Mouse (Mus musculus) CH12.LX (cell line): Measurements from ENCODE around the gene Cask. TPM values are rescaled to one million over a fixed set of nuclear protein-coding genes. Genes with fewer than 3 reads are reported as not detected.

Experiments used
- DNase-seq: peaks from one replicate; pipeline ENCODE4 v3.0.0-alpha.2; 2013; ENCODE audit errors: extremely low read depth
- H3K27ac ChIP-seq: 2 replicates; pipeline ENCODE4 v1.5.1; 2012; ENCODE audit warnings: low read depth, mild to moderate bottlenecking, control low read depth, moderate library complexity; ENCODE audit not compliant: insufficient read depth
- H3K27me3 ChIP-seq: replicated peaks from 2 replicates; pipeline ENCODE3; 2012; ENCODE audit warnings: inconsistent platforms
- H3K36me3 ChIP-seq, 2 experiments: replicated peaks in 1 of 2; 2 replicates each; pipeline versions ENCODE3 to v1.6.1; 2012; ENCODE audit warnings: inconsistent platforms in 1 of 2, low read length in 1 of 2, mild to moderate bottlenecking in 1 of 2, mixed read lengths in 1 of 2, moderate library complexity in 1 of 2; ENCODE audit not compliant: control insufficient read depth in 1 of 2, insufficient read depth in 1 of 2
- H3K4me1 ChIP-seq, 2 experiments: 2 replicates each; pipeline ENCODE4 v1.6.1; 2012; ENCODE audit warnings: inconsistent platforms in 1 of 2, moderate library complexity in 1 of 2; ENCODE audit not compliant: insufficient read depth in 2 of 2, control insufficient read depth in 1 of 2
- H3K4me2 ChIP-seq: 2 replicates; pipeline ENCODE4 v1.6.1; 2012; ENCODE audit warnings: low read depth, mild to moderate bottlenecking, control low read depth; ENCODE audit not compliant: poor library complexity, insufficient read depth, severe bottlenecking
- H3K4me3 ChIP-seq, 3 experiments: fragments of 150-350 bp in 1 of 3; sonication (generic) in 1 of 3; replicated peaks in 1 of 3; 2 replicates each; pipeline versions ENCODE3 to v1.5.1; 2011 to 2012; ENCODE audit warnings: low read depth in 2 of 3, low read length in 2 of 3, mild to moderate bottlenecking in 2 of 3, moderate library complexity in 2 of 3, control low read depth in 1 of 3, improper control_type of control experiment in 1 of 3, inconsistent platforms in 1 of 3, mixed read lengths in 1 of 3; ENCODE audit not compliant: poor library complexity in 1 of 3
- H3K79me2 ChIP-seq: replicated peaks from 2 replicates; pipeline ENCODE4 v1.6.1; 2012; ENCODE audit warnings: mild to moderate bottlenecking, moderate library complexity; ENCODE audit not compliant: control insufficient read depth, poor library complexity, insufficient read depth, severe bottlenecking; ENCODE audit errors: extremely low read depth
- H3K9ac ChIP-seq: 2 replicates; pipeline ENCODE4 v1.6.1; 2012; ENCODE audit warnings: low read depth, mild to moderate bottlenecking, control low read depth, moderate library complexity; ENCODE audit not compliant: insufficient read depth
- H3K9me3 ChIP-seq: replicated peaks from 2 replicates; pipeline ENCODE3; 2012; ENCODE audit warnings: low read length, inconsistent platforms, mixed read lengths
- BHLHE40 ChIP-seq: IDR thresholded peaks from 2 replicates; pipeline ENCODE4 v1.6.1; 2011; ENCODE audit warnings: mild to moderate bottlenecking, low read depth, low read length, improper control_type of control experiment
- CHD2 ChIP-seq: IDR thresholded peaks from 2 replicates; pipeline ENCODE4 v1.6.1; 2011; ENCODE audit warnings: low read length, improper control_type of control experiment
- CTCF ChIP-seq, 2 experiments: IDR thresholded peaks in 1 of 2; conservative IDR thresholded peaks in 1 of 2; 2 replicates each; pipeline ENCODE4 v1.5.1; 2011 to 2012; ENCODE audit warnings: low read depth in 2 of 2, low read length in 2 of 2, improper control_type of control experiment in 1 of 2, inconsistent platforms in 1 of 2, mild to moderate bottlenecking in 1 of 2, moderate library complexity in 1 of 2
- E2F4 ChIP-seq: IDR thresholded peaks from 2 replicates; pipeline ENCODE4 v1.6.1; 2011; ENCODE audit warnings: low read depth, low read length, improper control_type of control experiment; ENCODE audit not compliant: insufficient replicate concordance
- ELF1 ChIP-seq: IDR thresholded peaks from 2 replicates; pipeline ENCODE4 v1.6.1; 2014; ENCODE audit warnings: low read depth, mild to moderate bottlenecking, inconsistent platforms, low read length, improper control_type of control experiment
- EP300 ChIP-seq: IDR thresholded peaks from 2 replicates; pipeline ENCODE4 v1.6.1; 2011; ENCODE audit warnings: low read length, improper control_type of control experiment
- ETS1 ChIP-seq: conservative IDR thresholded peaks from 2 replicates; pipeline ENCODE4 v1.6.1; 2012; ENCODE audit warnings: low read depth, mild to moderate bottlenecking, inconsistent platforms, low read length, improper control_type of control experiment, moderate library complexity
- HCFC1 ChIP-seq: IDR thresholded peaks from 2 replicates; pipeline ENCODE4 v1.6.1; 2012; ENCODE audit warnings: low read depth, mild to moderate bottlenecking, inconsistent platforms, low read length, improper control_type of control experiment
- IRF4 ChIP-seq: IDR thresholded peaks from 2 replicates; pipeline ENCODE4 v1.6.1; 2014; ENCODE audit warnings: low read depth, mild to moderate bottlenecking, inconsistent platforms, low read length, improper control_type of control experiment
- MAFK ChIP-seq: IDR thresholded peaks from 2 replicates; pipeline ENCODE4 v1.6.1; 2011; ENCODE audit warnings: low read length, improper control_type of control experiment; ENCODE audit not compliant: insufficient replicate concordance
- MAX ChIP-seq: IDR thresholded peaks from 2 replicates; pipeline ENCODE4 v1.6.1; 2011; ENCODE audit warnings: low read length, improper control_type of control experiment
- MAZ ChIP-seq: IDR thresholded peaks from 2 replicates; pipeline ENCODE4 v1.6.1; 2012; ENCODE audit warnings: low read depth, mild to moderate bottlenecking, inconsistent platforms, low read length, improper control_type of control experiment, moderate library complexity
- MEF2A ChIP-seq: IDR thresholded peaks from 2 replicates; pipeline ENCODE4 v1.6.1; 2014; ENCODE audit warnings: low read depth, mild to moderate bottlenecking, inconsistent platforms, low read length, improper control_type of control experiment, borderline replicate concordance
- MXI1 ChIP-seq: IDR thresholded peaks from 2 replicates; pipeline ENCODE4 v1.6.1; 2011; ENCODE audit warnings: mild to moderate bottlenecking, low read depth, low read length, improper control_type of control experiment
- MYC ChIP-seq: IDR thresholded peaks from 2 replicates; pipeline ENCODE4 v1.6.1; 2011; ENCODE audit warnings: low read depth, mild to moderate bottlenecking, improper control_type of control experiment, low read length
- NRF1 ChIP-seq: IDR thresholded peaks from 2 replicates; pipeline ENCODE4 v1.6.1; 2014; ENCODE audit warnings: low read depth, mild to moderate bottlenecking, inconsistent platforms, low read length, improper control_type of control experiment, moderate library complexity
- PAX5 ChIP-seq: IDR thresholded peaks from 2 replicates; pipeline ENCODE4 v1.6.1; 2012; ENCODE audit warnings: low read length, inconsistent platforms, mixed read lengths
- POLR2A ChIP-seq: IDR thresholded peaks from 2 replicates; pipeline ENCODE4 v1.6.1; 2011; ENCODE audit warnings: low read depth, mild to moderate bottlenecking, improper control_type of control experiment, low read length
- RAD21 ChIP-seq: IDR thresholded peaks from 2 replicates; pipeline ENCODE4 v1.6.1; 2011; ENCODE audit warnings: low read depth, mild to moderate bottlenecking, low read length, improper control_type of control experiment, moderate library complexity
- RCOR1 ChIP-seq: conservative IDR thresholded peaks from 2 replicates; pipeline ENCODE4 v1.6.1; 2012; ENCODE audit warnings: low read depth, mild to moderate bottlenecking, inconsistent platforms, low read length, improper control_type of control experiment
- SIN3A ChIP-seq: IDR thresholded peaks from 2 replicates; pipeline ENCODE4 v1.6.1; 2012; ENCODE audit warnings: low read length, improper control_type of control experiment, inconsistent platforms
- SMC3 ChIP-seq: IDR thresholded peaks from 2 replicates; pipeline ENCODE4 v1.6.1; 2011; ENCODE audit warnings: low read depth, low read length, improper control_type of control experiment
- TBP ChIP-seq: conservative IDR thresholded peaks from 2 replicates; pipeline ENCODE4 v1.6.1; 2011; ENCODE audit warnings: low read depth, low read length, improper control_type of control experiment
- TCF12 ChIP-seq: IDR thresholded peaks from 2 replicates; pipeline ENCODE4 v1.6.1; 2014; ENCODE audit warnings: low read depth, mild to moderate bottlenecking, inconsistent platforms, low read length, improper control_type of control experiment
- USF2 ChIP-seq: conservative IDR thresholded peaks from 2 replicates; pipeline ENCODE4 v1.6.1; 2011; ENCODE audit warnings: low read depth, low read length, improper control_type of control experiment
- ZC3H11A ChIP-seq: IDR thresholded peaks from 2 replicates; pipeline ENCODE4 v1.6.1; 2012; ENCODE audit warnings: low read depth, mild to moderate bottlenecking, inconsistent platforms, low read length, improper control_type of control experiment
- ZMIZ1 ChIP-seq: IDR thresholded peaks from 2 replicates; pipeline ENCODE4 v1.6.1; 2012; ENCODE audit warnings: low read depth, mild to moderate bottlenecking, inconsistent platforms, low read length, improper control_type of control experiment
- ZNF384 ChIP-seq: IDR thresholded peaks from 2 replicates; pipeline ENCODE4 v1.6.1; 2012; ENCODE audit warnings: low read depth, low read length, improper control_type of control experiment, inconsistent platforms
- dilution Hi-C: fragments of 300-500 bp; cut with MboI; formaldehyde crosslinking; loops from 2 replicates; pipeline ENCODE4 v1.14.3; 2020; ENCODE audit warnings: low sequenced_read_pairs; ENCODE audit not compliant: extremely low pct_unique_long_range_greater_than_20kb, extremely low pct_ligation_motif_present
- in situ Hi-C: fragments of 300-500 bp; cut with MboI; formaldehyde crosslinking; loops from 3 replicates; pipeline ENCODE4 v1.14.3; 2019; ENCODE audit warnings: low sequenced_read_pairs, low pct_ligation_motif_present, low pct_unique_long_range_greater_than_20kb, mixed read lengths
- polyA plus RNA-seq: library from polyadenylated mRNA; unstranded; fragments of >175 nt; gene quantifications from 2 replicates; pipeline ENCODE4 v1.2.1, GENCODE M21; 2012; ENCODE audit warnings: low read depth; ENCODE audit not compliant: insufficient read length
- total RNA-seq, 2 experiments: library from RNA; depleted of rRNA; stranded (reverse); fragments of 300-350 nt in 1 of 2; fragments of >200 nt in 1 of 2; gene quantifications; 2 replicates each; pipeline ENCODE4 v1.2.3; 2012 to 2014

Gene Cask
- total and polyA plus RNA-seq, 3 experiments, result 0.40 to 5.0 (median 0.49) TPM

DNA sequence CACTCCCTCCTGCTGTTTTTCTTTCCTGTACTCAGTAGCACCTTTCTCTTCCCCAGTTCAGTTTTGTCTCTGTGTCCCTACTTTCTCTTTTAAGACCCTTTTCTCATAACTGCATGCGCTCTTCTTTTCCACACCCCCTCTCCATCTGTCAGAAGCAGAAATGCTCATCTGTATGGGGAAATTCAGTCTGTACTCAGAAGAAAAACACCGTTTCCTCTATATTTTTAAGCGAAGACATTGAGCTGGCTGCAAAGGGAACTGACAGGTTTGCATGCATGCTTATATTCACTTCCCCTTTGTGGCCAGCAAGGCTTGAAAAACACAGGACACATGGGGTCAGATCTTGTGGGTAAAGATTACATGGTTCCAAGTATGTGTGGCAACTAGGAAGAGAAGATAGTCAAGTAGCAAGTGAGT lies 196.2 kb downstream of the Cask start:
- in situ Hi-C loops, result loop anchor here (10.0 to 25.0 kb wide), 2 partner anchors 190 to 418 kb away; partner anchors contain the start of gene Nyx
- Histone ChIP-seq H3K4me1 (peaks cover 12 to 43% of the 10 kb centered on the region in 2 experiments; a peak in 3 of 4 replicates), H3K4me3 (no peak overlapping the region), H3K9me3 (no peaks in the 10 kb centered on the region), H3K4me2 (peak overlapping the region; percentile 71), H3K27ac (peak overlapping the region; percentile 97), H3K9ac (peak overlapping the region; percentile 66; the same call in 1 of the 2 replicates), H3K27me3 (no peaks in the 10 kb centered on the region), H3K36me3 (no peaks in the 10 kb centered on the region), H3K79me2 (no peaks in the 10 kb centered on the region)
- TF ChIP-seq MAFK (0 out of 2 replicates have a peak, but pooled peaks have one; percentile 43), CTCF (conservative IDR thresholded peaks at IDR 0.05 in 1 of 2, IDR thresholded peaks at IDR 0.05 in 1 of 2; ENCODE audit: low read depth in 2 of 2, low read length in 2 of 2) (no peak), TCF12 (no peak; the same call in 1 of the 2 replicates), BHLHE40 (peak; percentile 73), SMC3 (peak; percentile 21; the same call in 1 of the 2 replicates), EP300 (peak; percentile 82), RAD21 (no peak; the same call in none of the 2 replicates), MEF2A (peak; percentile 60; the same call in 1 of the 2 replicates), RCOR1 (no peak; the same call in 1 of the 2 replicates), ZC3H11A (no peak), HCFC1 (no peak), POLR2A (0 out of 2 replicates have a peak, but pooled peaks have one; percentile 3), IRF4 (peak; percentile 76), MAX (peak; percentile 76; the same call in 1 of the 2 replicates), MAZ (no peak), SIN3A (peak; percentile 74), MXI1 (peak; percentile 71), USF2 (no peak), ZNF384 (0 out of 2 replicates have a peak, but pooled peaks have one; percentile 15), CHD2 (peak; percentile 62; the same call in 1 of the 2 replicates), PAX5 (no peak), MYC (peak; percentile 79; the same call in 1 of the 2 replicates), E2F4 (no peak), ZMIZ1 (no peak), NRF1 (no peak), ELF1 (no peak), ETS1 (peak; percentile 81), TBP (0 out of 2 replicates have a peak, but pooled peaks have one; percentile 30)
- dilution Hi-C loops, result no loop called here
- DNase-seq, result peak; percentile 83
